Mouse (Mus musculus): Measurements from ENCODE around the gene Ryr1. TPM values are rescaled to one million over a fixed set of nuclear protein-coding genes. Genes with fewer than 3 reads are reported as not detected.
A peak's percentile ranks its signal among the peaks of the same experiment; 100 is the strongest.

Ryr1 gene
- polyA plus RNA-seq, 1 experiment from 2014 or later, result 0.49 TPM

DNA sequence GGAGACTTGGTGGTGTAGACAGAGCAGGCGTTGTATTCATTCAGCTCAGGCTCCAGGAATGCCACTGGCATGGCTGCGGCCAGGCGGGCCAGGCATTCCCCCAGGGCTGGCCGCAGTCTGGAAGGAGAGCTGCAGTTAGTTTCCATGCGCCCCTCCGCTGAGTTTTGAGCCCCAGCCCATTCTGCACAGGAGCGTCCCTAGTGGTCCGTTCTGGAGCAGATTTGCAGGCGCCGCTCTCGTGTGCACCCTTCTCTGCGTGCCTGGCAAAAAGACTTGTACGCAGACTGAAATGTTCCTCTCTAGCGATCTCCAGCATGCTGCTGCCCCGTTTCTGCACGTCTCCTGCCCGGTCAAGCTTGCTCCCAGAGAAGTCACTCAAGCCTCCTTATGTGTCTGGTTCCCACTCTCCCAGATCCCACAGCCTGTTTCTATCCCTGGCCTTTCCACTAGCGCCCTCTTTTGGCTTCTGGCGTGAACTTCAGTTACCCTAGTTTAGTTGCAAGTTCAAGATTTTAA, 63.4 kb downstream of the Ryr1 start:
- H3K4me1 ChIP-seq, result peaks cover 5% of the 10 kb centered on the region
- peak; percentile 64 for DNase-seq (ENCODE audit: low spot score)
- H3K27ac ChIP-seq (replicated peaks), result 0 out of 2 replicates have a peak overlapping the region, but pooled peaks have one; percentile 2
- 9% methylated on average over 19 of the region's 19 CpGs for WGBS
- no peaks in the 10 kb centered on the region for H3K36me3 ChIP-seq
- H3K27me3 ChIP-seq (ENCODE audit: low read depth, poor library complexity, severe bottlenecking), result peaks cover 39% of the 10 kb centered on the region
- peak overlapping the region; percentile 28; the same call in 1 of the 2 replicates for H3K4me3 ChIP-seq
- 0 out of 2 replicates have a peak, but pooled peaks cover 4% of the 10 kb centered on the region for H3K9me3 ChIP-seq (replicated peaks)

- no peak overlapping the region for H3K27ac ChIP-seq (replicated peaks)
- 0 out of 2 replicates have a peak, but pooled peaks cover 1% of the 10 kb centered on the region for H3K9me3 ChIP-seq (replicated peaks)
- H3K4me3 ChIP-seq, result no peak overlapping the region
- no peaks in the 10 kb centered on the region for H3K36me3 ChIP-seq
- WGBS, result 88% methylated on average over 19 of the region's 19 CpGs
- peaks cover 5% of the 10 kb centered on the region for H3K4me1 ChIP-seq
- peaks cover 57% of the 10 kb centered on the region for H3K27me3 ChIP-seq (ENCODE audit: low read depth, poor library complexity, severe bottlenecking)
- DNase-seq (ENCODE audit: low spot score), result no peak
Observed at GRCm38 (mm10) chr7:29059445-29059844, 65.5 kb downstream of the Ryr1 start.

GRCm38 (mm10) chr7:29052821-29053220, 72.2 kb downstream of the Ryr1 start:
- peaks cover 21% of the 10 kb centered on the region for H3K4me1 ChIP-seq
- H3K27ac ChIP-seq (replicated peaks), result no peak overlapping the region
- peaks cover 4% of the 10 kb centered on the region; the same call in 1 of the 2 replicates for H3K9me3 ChIP-seq (replicated peaks)
- 10% methylated on average over 19 of the region's 19 CpGs for WGBS
- no peak for DNase-seq (ENCODE audit: low spot score)
- peaks cover 68% of the 10 kb centered on the region for H3K27me3 ChIP-seq (ENCODE audit: low read depth, poor library complexity, severe bottlenecking)
- peak overlapping the region; percentile 31 for H3K4me3 ChIP-seq
- H3K36me3 ChIP-seq, result no peaks in the 10 kb centered on the region

DNA sequence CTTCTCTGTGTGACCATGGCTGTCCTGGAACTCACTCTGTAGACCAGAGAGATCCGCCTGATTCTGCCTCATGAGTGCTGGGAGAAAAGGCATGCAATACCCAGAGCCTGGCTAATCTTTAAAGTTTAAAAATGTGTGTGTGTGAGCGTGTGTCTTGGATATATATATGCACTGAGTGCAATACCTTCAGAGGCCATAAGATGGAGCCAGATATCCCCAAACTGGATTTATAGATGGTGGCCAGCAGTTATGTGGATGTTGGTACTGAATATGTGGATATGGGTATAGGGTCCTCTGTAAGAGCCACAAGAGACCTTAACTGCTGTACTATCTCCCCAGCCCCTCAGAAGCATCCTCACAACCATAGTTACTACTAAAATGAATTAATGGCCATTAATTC, 74.2 kb downstream of the Ryr1 start:
- H3K27ac ChIP-seq (replicated peaks), result no peak overlapping the region
- no peak for DNase-seq (ENCODE audit: low spot score)
- 39% methylated on average over 2 of the region's 2 CpGs for WGBS

DNA sequence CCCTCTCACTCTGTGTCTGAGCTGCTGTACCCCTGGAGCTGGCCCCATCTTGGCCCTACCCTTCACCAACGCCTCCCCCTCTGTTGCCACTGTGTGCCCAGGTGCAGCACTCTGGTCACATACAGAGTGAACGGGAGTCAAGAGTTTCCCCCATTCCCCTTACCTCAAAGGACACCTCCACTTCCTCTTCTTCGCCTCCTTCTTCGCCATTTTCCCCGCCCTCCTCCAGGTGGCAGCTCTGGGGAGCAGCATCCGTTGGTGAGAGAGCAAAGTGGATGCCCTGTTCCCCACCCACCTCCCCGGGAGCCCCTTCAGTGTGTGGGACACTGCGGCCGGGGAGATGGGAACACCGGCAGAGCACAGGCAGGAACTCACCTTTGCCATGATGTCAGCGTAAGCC, 76.4 kb downstream of the Ryr1 start:
- Histone ChIP-seq H3K4me1 (peaks cover 40% of the 10 kb centered on the region), H3K36me3 (no peaks in the 10 kb centered on the region), H3K4me3 (no peak overlapping the region), H3K27me3 (ENCODE audit: low read depth, poor library complexity, severe bottlenecking) (peaks cover 36% of the 10 kb centered on the region), H3K9me3 (replicated peaks) (peaks cover 4% of the 10 kb centered on the region; the same call in 1 of the 2 replicates), H3K27ac (replicated peaks) (no peak overlapping the region)
- 81% methylated on average over 11 of the region's 11 CpGs for WGBS
- DNase-seq (ENCODE audit: low spot score), result no peak

More for the DNA sequence above, 74.2 kb downstream of the Ryr1 start:
- Histone ChIP-seq H3K4me3 (no peak overlapping the region), H3K36me3 (no peaks in the 10 kb centered on the region), H3K4me1 (peaks cover 28% of the 10 kb centered on the region), H3K9me3 (replicated peaks) (peaks cover 4% of the 10 kb centered on the region; the same call in 1 of the 2 replicates), H3K27me3 (ENCODE audit: low read depth, poor library complexity, severe bottlenecking) (peaks cover 57% of the 10 kb centered on the region)

GRCm38 (mm10) chr7:29048070-29048469, 76.9 kb downstream of the Ryr1 start:
- Histone ChIP-seq H3K27ac (replicated peaks) (no peak overlapping the region), H3K9me3 (replicated peaks) (peaks cover 4% of the 10 kb centered on the region; the same call in 1 of the 2 replicates), H3K4me3 (no peak overlapping the region), H3K27me3 (ENCODE audit: low read depth, poor library complexity, severe bottlenecking) (peaks cover 30% of the 10 kb centered on the region), H3K4me1 (peaks cover 40% of the 10 kb centered on the region), H3K36me3 (no peaks in the 10 kb centered on the region)
- DNase-seq (ENCODE audit: low spot score), result no peak
- 76% methylated on average over 3 of the region's 3 CpGs for WGBS

DNA sequence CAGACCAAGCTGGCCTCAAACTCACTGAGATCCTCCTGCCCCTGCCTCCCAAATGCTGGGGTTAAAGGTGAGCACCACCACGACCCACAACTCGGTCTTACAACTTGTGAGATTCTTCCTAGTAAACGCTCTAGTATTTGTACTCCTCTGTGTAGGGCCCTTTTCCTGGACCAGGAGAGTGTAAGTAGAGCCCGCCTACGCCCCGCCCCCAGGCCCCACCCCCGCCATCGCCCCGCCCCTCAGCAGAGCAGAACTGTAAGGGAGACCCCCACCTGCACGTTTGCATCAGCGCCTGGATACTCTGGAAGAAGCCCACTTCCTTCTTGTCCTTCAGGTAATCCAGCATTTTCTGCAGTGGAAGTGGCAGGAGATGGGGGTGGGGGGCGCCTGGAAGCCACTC, 78.4 kb downstream of the Ryr1 start:
- Histone ChIP-seq H3K27ac (replicated peaks) (no peak overlapping the region), H3K27me3 (ENCODE audit: low read depth, poor library complexity, severe bottlenecking) (0 out of 2 replicates have a peak, but pooled peaks cover 16% of the 10 kb centered on the region), H3K9me3 (replicated peaks) (peaks cover 4% of the 10 kb centered on the region; the same call in 1 of the 2 replicates), H3K4me3 (no peak overlapping the region), H3K36me3 (no peaks in the 10 kb centered on the region), H3K4me1 (peaks cover 34% of the 10 kb centered on the region)
- no peak for DNase-seq (ENCODE audit: low spot score)
- 6% methylated on average over 12 of the region's 12 CpGs for WGBS

DNA sequence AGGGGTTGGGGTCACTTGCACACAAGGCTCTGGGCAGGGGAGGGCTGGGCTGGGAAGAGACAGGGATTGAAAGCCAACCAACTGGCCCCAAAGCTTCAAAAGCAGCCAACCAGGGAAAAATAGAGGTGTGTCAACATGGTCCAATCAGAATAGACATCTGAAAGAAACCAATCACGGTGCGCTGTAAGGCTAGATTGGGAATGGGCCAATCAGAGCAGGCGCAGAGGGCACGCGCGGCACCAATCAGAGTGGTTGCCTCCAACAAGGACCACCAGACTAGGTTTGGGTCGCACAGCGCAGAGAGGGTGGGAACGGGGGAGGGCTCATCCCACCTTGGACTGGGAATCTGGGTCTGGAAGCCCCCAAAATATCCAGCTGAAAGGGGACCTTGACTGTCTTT, 80.7 kb downstream of the Ryr1 start:
- peak overlapping the region; percentile 14; the same call in 1 of the 2 replicates for H3K4me3 ChIP-seq
- no peaks in the 10 kb centered on the region for H3K36me3 ChIP-seq
- H3K27me3 ChIP-seq (ENCODE audit: low read depth, poor library complexity, severe bottlenecking), result 0 out of 2 replicates have a peak, but pooled peaks cover 9% of the 10 kb centered on the region
- H3K4me1 ChIP-seq, result peaks cover 47% of the 10 kb centered on the region
- 44% methylated on average over 9 of the region's 9 CpGs for WGBS
- peaks cover 4% of the 10 kb centered on the region; the same call in 1 of the 2 replicates for H3K9me3 ChIP-seq (replicated peaks)
- H3K27ac ChIP-seq (replicated peaks), result peak overlapping the region; percentile 55
- DNase-seq (ENCODE audit: low spot score), result peak; percentile 40

DNA sequence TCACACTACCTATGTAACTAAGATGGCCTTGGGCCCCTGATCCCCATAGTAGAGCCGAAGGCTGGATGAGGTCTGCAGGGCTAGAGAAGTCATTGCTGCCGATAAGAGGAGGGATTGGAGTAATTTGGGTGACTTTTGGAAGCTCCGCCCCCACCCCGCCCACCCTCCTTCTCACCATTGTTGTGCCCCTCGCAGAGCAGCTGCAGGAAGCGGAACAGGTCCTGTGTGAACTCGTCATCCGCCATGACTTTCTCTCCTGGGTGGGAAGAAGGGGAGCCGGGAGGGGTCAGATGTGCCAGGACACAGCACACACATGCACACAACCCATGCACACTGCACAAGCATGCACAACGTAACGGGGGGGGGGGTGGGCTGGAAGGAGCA, 81.3 kb downstream of the Ryr1 start:
- Histone ChIP-seq H3K9me3 (replicated peaks) (peaks cover 3% of the 10 kb centered on the region; the same call in 1 of the 2 replicates), H3K27ac (replicated peaks) (peak overlapping the region; percentile 55), H3K4me1 (peaks cover 47% of the 10 kb centered on the region), H3K27me3 (ENCODE audit: low read depth, poor library complexity, severe bottlenecking) (0 out of 2 replicates have a peak, but pooled peaks cover 9% of the 10 kb centered on the region), H3K4me3 (peak overlapping the region; percentile 14; the same call in 1 of the 2 replicates), H3K36me3 (no peaks in the 10 kb centered on the region)
- 50% methylated on average over 11 of the region's 11 CpGs for WGBS
- DNase-seq (ENCODE audit: low spot score), result no peak

- DNase-seq (ENCODE audit: low spot score), result no peak
- Histone ChIP-seq H3K4me1 (peaks cover 47% of the 10 kb centered on the region), H3K36me3 (no peaks in the 10 kb centered on the region), H3K27ac (replicated peaks) (peak overlapping the region; percentile 55), H3K4me3 (no peak overlapping the region), H3K9me3 (replicated peaks) (no peaks in the 10 kb centered on the region), H3K27me3 (ENCODE audit: low read depth, poor library complexity, severe bottlenecking) (0 out of 2 replicates have a peak, but pooled peaks cover 9% of the 10 kb centered on the region)
- 85% methylated on average over 19 of the region's 19 CpGs for WGBS
Observed at GRCm38 (mm10) chr7:29043016-29043673, 81.8 kb downstream of the Ryr1 start.

DNA sequence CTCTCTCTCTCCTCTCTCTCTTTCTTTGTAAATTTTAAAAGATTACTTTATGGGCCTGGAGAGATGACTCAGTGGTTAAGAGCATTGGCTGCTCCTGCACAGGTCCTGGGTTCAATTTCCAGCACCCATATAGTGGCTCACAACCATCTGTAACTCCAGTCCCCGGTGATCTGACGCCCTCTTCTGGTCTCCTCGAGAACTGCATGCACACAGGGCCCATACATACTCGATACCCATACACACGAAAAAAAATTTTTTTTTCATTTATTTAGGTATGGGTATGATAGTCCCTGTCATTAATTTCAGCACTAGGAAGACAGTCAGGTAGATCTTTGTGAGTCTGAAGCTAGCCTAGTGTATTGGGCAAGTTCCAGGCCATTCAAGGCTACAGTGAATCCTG, 83.8 kb downstream of the Ryr1 start:
- Histone ChIP-seq H3K9me3 (replicated peaks) (0 out of 2 replicates have a peak, but pooled peaks cover 4% of the 10 kb centered on the region), H3K36me3 (no peaks in the 10 kb centered on the region), H3K27ac (replicated peaks) (no peak overlapping the region), H3K27me3 (ENCODE audit: low read depth, poor library complexity, severe bottlenecking) (no peaks in the 10 kb centered on the region), H3K4me1 (peaks cover 40% of the 10 kb centered on the region), H3K4me3 (peak overlapping the region; percentile 61; the same call in 1 of the 2 replicates)
- WGBS, result 76% methylated on average over 5 of the region's 5 CpGs
- DNase-seq (ENCODE audit: low spot score), result no peak

GRCm38 (mm10) chr7:29039985-29040661, 84.9 kb downstream of the Ryr1 start:
- Histone ChIP-seq H3K27ac (replicated peaks) (peak overlapping the region; percentile 85), H3K27me3 (ENCODE audit: low read depth, poor library complexity, severe bottlenecking) (no peaks in the 10 kb centered on the region), H3K4me3 (peak overlapping the region; percentile 61), H3K9me3 (replicated peaks) (peaks cover 6% of the 10 kb centered on the region; the same call in 1 of the 2 replicates), H3K4me1 (peaks cover 35% of the 10 kb centered on the region), H3K36me3 (no peaks in the 10 kb centered on the region)
- DNase-seq (ENCODE audit: low spot score), result peak; percentile 74
- 2% methylated on average over 26 of the region's 26 CpGs for WGBS

All from midbrain, embryonic 10.5 days (tissue).